Mouse (Mus musculus): ENCODE data around the gene Ucp3. TPM values are rescaled to one million over a fixed set of nuclear protein-coding genes. Genes with fewer than 3 reads are reported as not detected.

The Ucp3 gene
- total RNA-seq, 2 experiments from 2014 or later = 0.69 to 0.79 TPM

DNA sequence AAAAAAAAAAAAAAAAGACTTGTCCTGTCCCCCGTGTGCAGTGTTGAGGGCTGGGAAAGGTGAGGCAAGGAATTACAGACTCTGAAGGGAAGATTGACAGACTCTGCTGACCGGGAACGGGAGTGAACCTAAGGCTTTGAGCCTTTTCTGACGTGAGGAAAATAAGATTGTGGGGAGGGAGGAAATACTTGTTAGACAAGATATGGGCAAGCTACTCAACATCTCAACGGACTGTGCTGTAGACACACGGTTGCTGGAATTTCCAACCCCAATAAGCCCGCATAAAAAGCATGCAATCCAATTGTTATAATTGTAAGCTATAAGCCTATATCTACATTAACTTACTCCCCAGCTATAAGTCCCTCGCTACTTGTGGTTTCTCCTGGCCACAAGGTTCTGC, 51.9 kb downstream of the Ucp3 start:
- no peak for DNase-seq (ENCODE audit: extremely low spot score in 1 of 2, low spot score in 2 of 2)
- intact Hi-C loops (cut with DNase I) = loop anchor here (5.0 to 10.0 kb wide), 2 partner anchors 158 to 340 kb away; partner anchors contain the start of gene Relt

DNA sequence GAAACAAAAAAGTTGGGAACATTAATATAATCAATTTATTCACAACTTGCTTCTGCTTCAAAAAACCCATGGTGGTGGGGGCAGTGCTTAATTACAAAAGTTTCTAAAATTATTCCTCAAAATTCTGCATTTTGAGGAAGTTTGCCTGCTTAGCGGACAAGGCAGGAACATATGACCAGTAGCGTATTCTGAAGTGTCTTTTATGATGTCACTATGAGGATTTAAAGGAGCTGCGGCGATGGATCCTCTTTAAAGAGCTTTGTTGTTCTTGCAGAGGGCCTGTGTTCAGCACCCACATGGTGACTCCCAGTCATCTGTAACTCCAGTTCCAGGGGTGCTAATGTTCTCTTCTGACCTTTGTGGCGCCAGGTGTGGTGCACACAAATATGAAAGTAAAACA, 58.0 kb downstream of the Ucp3 start:
- intact Hi-C loops (cut with DNase I) = loop anchor here (10.0 kb wide), 1 partner anchor 54 kb away; no protein-coding TSS in a partner anchor

GRCm38 (mm10) chr7:100533503-100533902, 60.7 kb downstream of the Ucp3 start:
- intact Hi-C loops (cut with DNase I) = loop anchor here (10.0 kb wide), 1 partner anchor 51 kb away; no protein-coding TSS in a partner anchor
- no peak for DNase-seq (ENCODE audit: extremely low spot score in 1 of 2, low spot score in 2 of 2)

More for the DNA sequence above, 58.0 kb downstream of the Ucp3 start:
- DNase-seq (ENCODE audit: extremely low spot score in 1 of 2, low spot score in 2 of 2) = no peak

DNA sequence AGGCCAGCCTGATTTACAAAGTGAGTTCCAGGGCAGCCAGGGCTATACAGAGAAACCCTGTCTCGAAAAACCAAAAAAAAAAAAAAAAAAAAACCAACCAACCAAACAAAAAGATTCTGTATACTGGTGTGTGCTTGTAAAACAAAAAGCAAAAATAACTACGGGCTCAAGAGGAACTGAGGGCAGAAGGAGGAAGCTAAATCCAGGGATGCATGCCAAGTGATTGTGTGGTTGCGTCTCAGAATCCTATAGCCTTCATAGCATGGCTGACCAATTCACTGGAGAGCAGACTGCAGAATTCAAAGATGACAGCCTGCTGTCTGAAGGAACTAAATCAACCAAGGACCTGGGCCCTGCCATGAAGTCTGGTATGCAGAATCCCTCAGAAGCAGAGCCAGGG, 61.4 kb downstream of the Ucp3 start:
- DNase-seq (ENCODE audit: extremely low spot score in 1 of 2, low spot score in 2 of 2) = no peak
- intact Hi-C loops (cut with DNase I) = loop anchor here (10.0 kb wide), 1 partner anchor 51 kb away; no protein-coding TSS in a partner anchor

DNA sequence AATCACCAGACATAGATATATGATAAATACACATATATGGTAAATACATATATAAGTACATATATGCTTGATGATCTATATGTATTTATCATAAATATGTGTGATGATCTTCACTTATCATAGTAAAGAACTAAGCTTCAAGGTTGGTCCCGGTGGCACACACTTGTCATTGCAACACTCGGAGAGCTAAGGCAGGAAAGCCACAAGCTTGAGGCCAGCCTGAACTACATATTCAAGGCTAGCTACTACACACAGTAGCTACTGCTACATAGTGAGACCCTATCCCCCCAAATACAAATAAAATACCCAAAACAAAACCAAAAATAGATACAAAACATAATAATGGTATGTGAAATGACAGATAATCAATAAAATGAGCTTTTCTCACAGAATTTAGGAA, 63.0 kb downstream of the Ucp3 start:
- no peak for DNase-seq (ENCODE audit: extremely low spot score in 1 of 2, low spot score in 2 of 2)
- intact Hi-C loops (cut with DNase I) = loop anchor here (10.0 kb wide), 1 partner anchor 49 kb away; no protein-coding TSS in a partner anchor

Other genes starting within 250 kb of the Ucp3 start
- 100 to 1,000 TPM; 486 to 524 TPM for gene Pgm2l1, start 245.6 kb upstream of the Ucp3 start, total RNA-seq (2021)
- gene P4ha3, start 187.5 kb upstream of the Ucp3 start, total RNA-seq (2021) = 1 to 10 TPM; 7.0 to 7.1 TPM
- 10 to 100 TPM; 12.4 to 15.2 TPM for gene C2cd3, start 100.8 kb upstream of the Ucp3 start, total RNA-seq (2021)
- gene Ppme1, start 100.7 kb upstream of the Ucp3 start, total RNA-seq (2021) = 100 to 1,000 TPM; 125 to 131 TPM
- 10 to 100 TPM; 57.7 to 80.5 TPM for gene Ucp2, start 20.3 kb downstream of the Ucp3 start, total RNA-seq (2021)
- gene Dnajb13, start 42.0 kb downstream of the Ucp3 start, total RNA-seq (2021) = under 1 TPM; 0.47 to 0.54 TPM
- gene Coa4, start 64.1 kb downstream of the Ucp3 start, total RNA-seq (2021) = 1 to 10 TPM; 7.8 to 9.0 TPM
- gene Rab6a, start 134.4 kb downstream of the Ucp3 start, total RNA-seq (2021) = 100 to 1,000 TPM; 386 to 392 TPM
- gene Mrpl48, start 135.3 kb downstream of the Ucp3 start, total RNA-seq (2021) = 10 to 100 TPM; 48.5 to 55.5 TPM
- 10 to 100 TPM; 27.2 to 30.9 TPM for gene Plekhb1, start 189.4 kb downstream of the Ucp3 start, total RNA-seq (2021)
- gene Fam168a, start 233.6 kb downstream of the Ucp3 start, total RNA-seq (2021) = 100 to 1,000 TPM; 267 to 276 TPM